Mouse (Mus musculus): ENCODE data around the gene Qprt. TPM values are rescaled to one million over a fixed set of nuclear protein-coding genes. Genes with fewer than 3 reads are reported as not detected.

Qprt gene
- total RNA-seq, 2 experiments from 2014 or later: 0.28 to 0.32 TPM

- DNase-seq (ENCODE audit: extremely low spot score in 1 of 2, low spot score in 2 of 2): peak; percentile 74 to 81
- peak; percentile 90 for TF ChIP-seq CTCF (IDR thresholded peaks at IDR 0.05)
- Histone ChIP-seq H3K27ac (no peak overlapping the region), H3K4me3 (no peak overlapping the region)
- intact Hi-C loops (cut with DNase I): loop anchor here (1.0 to 10.0 kb wide), 4 partner anchors 278 to 466 kb away; partner anchors contain the start of gene Sgf29
These were observed 11.6 kb downstream of the Qprt start for GRCm38 (mm10) chr7:127110239-127111007.

DNA sequence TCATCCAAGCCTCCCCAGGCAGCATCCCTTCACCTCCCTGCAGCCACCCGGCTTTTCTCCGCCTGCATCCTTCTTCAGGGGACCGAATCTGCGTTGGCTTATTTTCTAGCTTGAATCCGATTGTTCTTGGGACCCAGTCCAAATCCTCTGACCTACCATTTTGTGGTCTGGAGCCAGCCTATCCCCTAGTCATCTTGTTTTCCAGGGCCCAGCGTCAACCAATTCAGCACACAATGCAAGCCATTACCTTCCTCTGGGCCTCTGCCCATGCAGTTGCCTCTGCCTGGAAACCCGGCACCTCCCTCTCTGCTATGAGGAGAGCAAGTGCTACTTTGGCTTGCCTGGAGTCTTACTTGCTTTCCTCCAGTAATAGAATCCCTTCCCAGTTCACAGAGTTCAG, 16.5 kb downstream of the Qprt start:
- no peak overlapping the region for H3K4me3 ChIP-seq
- intact Hi-C loops (cut with DNase I): no loop called here
- no peak for TF ChIP-seq CTCF (IDR thresholded peaks at IDR 0.05)
- no peak for DNase-seq (ENCODE audit: extremely low spot score in 1 of 2, low spot score in 2 of 2)
- no peak overlapping the region for H3K27ac ChIP-seq

DNA sequence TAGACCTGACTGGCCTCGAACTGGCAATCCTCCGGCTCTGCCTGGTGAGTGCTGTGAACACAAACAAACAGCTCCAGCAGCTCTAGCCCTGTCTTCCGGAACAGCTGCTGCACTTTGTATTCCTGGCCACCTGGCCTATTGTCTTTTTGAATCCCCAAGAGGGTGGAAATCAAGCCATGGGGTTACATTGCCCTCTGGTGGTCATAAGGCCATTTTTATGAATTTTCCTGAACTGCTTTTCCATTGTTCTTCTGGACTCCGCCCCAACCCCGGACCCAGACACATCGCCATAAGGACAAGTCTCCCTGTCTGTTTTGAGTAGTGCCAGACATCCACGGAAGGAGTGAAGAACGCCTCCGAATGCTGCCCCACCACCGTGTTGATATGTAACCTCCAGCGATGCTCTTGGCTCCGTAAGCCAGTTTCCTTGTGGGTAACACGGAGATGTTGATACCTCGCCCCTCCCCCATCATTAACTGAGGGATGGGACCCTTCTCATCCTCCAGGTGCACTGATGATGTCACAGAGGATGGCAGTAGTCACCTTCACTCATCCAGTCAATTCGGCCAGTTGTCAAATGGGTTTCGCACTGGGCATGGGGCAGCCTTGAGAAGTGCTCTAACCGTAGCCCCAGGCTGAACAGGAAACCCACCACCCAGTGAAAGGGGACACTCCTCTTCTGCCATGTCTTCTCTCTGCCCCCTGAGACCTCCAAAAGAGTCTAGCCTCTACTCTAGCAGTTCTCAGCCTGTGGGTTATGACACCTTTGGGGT, 17.3 kb downstream of the Qprt start:
- intact Hi-C loops (cut with DNase I): loop anchor here (1.0 to 5.0 kb wide), 4 partner anchors 77 to 222 kb away; partner anchors contain the start of genes Asphd1, Maz, Pagr1a and Taok2
- no peak overlapping the region for H3K27ac ChIP-seq
- H3K4me3 ChIP-seq: peak overlapping the region; percentile 35
- peak; percentile 71 to 75 for DNase-seq (ENCODE audit: extremely low spot score in 1 of 2, low spot score in 2 of 2)
- TF ChIP-seq CTCF (IDR thresholded peaks at IDR 0.05): peak; percentile 87

DNA sequence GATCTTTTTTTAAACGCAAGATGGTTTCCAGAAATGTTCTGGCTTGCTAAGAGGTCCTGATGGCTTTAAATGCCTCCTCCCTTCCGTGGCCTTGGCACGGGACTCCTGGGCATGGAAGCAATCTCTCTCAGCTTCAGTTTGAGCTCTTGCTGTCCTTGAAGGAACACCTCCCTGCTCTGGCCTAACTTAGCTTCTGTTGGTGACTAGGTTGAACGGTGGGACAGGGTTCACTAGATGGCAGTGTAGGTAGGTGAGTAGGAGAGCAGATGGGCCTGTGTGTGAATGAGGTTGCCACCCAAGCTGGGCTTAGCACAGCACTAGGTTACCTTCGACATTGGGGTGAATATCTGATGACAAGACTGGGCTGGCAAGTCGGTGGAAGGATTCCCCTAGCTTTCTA, 18.1 kb downstream of the Qprt start:
- no peak for TF ChIP-seq CTCF (IDR thresholded peaks at IDR 0.05)
- H3K4me3 ChIP-seq: no peak overlapping the region
- H3K27ac ChIP-seq: no peak overlapping the region
- DNase-seq (ENCODE audit: extremely low spot score in 1 of 2, low spot score in 2 of 2): no peak
- intact Hi-C loops (cut with DNase I): loop anchor here (1.0 to 5.0 kb wide), 4 partner anchors 77 to 222 kb away; partner anchors contain the start of genes Asphd1, Maz, Pagr1a and Taok2

GRCm38 (mm10) chr7:127102148-127102547, 19.9 kb downstream of the Qprt start:
- no peak for DNase-seq (ENCODE audit: extremely low spot score in 1 of 2, low spot score in 2 of 2)
- Histone ChIP-seq H3K27ac (no peak overlapping the region), H3K4me3 (no peak overlapping the region)
- intact Hi-C loops (cut with DNase I): loop anchor here (5.0 kb wide), 2 partner anchors 155 to 220 kb away; partner anchors contain the start of genes Asphd1 and Taok2
- TF ChIP-seq CTCF (IDR thresholded peaks at IDR 0.05): no peak

- TF ChIP-seq CTCF (IDR thresholded peaks at IDR 0.05): no peak
- intact Hi-C loops (cut with DNase I): loop anchor here (5.0 kb wide), 2 partner anchors 154 to 219 kb away; partner anchors contain the start of genes Asphd1 and Taok2
- Histone ChIP-seq H3K4me3 (no peak overlapping the region), H3K27ac (no peak overlapping the region)
- DNase-seq (ENCODE audit: extremely low spot score in 1 of 2, low spot score in 2 of 2): no peak
These were observed 20.5 kb downstream of the Qprt start for GRCm38 (mm10) chr7:127101451-127102016.

DNA sequence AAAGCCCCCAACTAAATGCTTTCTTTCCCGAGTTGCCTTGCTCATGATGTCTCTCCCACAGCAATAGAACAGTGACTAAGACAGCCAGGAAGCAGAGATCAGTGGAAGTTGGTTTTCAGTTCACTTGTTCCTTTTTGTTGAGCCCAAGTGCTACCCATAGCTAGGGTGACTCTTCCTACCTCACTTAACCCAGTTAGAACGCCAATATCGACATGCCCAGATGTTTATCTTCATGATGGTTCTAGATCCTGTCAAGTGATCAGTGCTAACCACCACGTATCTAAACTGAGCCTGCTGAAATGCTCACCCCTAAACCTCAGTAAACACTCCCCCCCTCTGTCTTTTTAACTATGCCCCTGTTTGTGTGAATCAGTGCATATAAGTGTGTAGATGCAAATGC, 22.5 kb downstream of the Qprt start:
- no peak for DNase-seq (ENCODE audit: extremely low spot score in 1 of 2, low spot score in 2 of 2)
- TF ChIP-seq CTCF (IDR thresholded peaks at IDR 0.05): no peak
- no peak overlapping the region for H3K27ac ChIP-seq
- intact Hi-C loops (cut with DNase I): no loop called here
- H3K4me3 ChIP-seq: no peak overlapping the region

GRCm38 (mm10) chr7:127098950-127099349, 23.1 kb downstream of the Qprt start:
- intact Hi-C loops (cut with DNase I): no loop called here

GRCm38 (mm10) chr7:127098521-127098920, 23.5 kb downstream of the Qprt start:
- DNase-seq (ENCODE audit: extremely low spot score in 1 of 2, low spot score in 2 of 2): no peak
- no peak for TF ChIP-seq CTCF (IDR thresholded peaks at IDR 0.05)
- intact Hi-C loops (cut with DNase I): no loop called here
- no peak overlapping the region for H3K27ac ChIP-seq
- H3K4me3 ChIP-seq: no peak overlapping the region

More at GRCm38 (mm10) chr7:127098950-127099349, 23.1 kb downstream of the Qprt start:
- TF ChIP-seq CTCF (IDR thresholded peaks at IDR 0.05): no peak
- Histone ChIP-seq H3K27ac (no peak overlapping the region), H3K4me3 (no peak overlapping the region)
- DNase-seq (ENCODE audit: extremely low spot score in 1 of 2, low spot score in 2 of 2): no peak

GRCm38 (mm10) chr7:127096456-127096855, 25.6 kb downstream of the Qprt start:
- DNase-seq (ENCODE audit: extremely low spot score in 1 of 2, low spot score in 2 of 2): no peak
- Histone ChIP-seq H3K27ac (peak overlapping the region; percentile 24; the same call in 1 of the 2 replicates), H3K4me3 (no peak overlapping the region)
- intact Hi-C loops (cut with DNase I): no loop called here
- TF ChIP-seq CTCF (IDR thresholded peaks at IDR 0.05): no peak

DNA sequence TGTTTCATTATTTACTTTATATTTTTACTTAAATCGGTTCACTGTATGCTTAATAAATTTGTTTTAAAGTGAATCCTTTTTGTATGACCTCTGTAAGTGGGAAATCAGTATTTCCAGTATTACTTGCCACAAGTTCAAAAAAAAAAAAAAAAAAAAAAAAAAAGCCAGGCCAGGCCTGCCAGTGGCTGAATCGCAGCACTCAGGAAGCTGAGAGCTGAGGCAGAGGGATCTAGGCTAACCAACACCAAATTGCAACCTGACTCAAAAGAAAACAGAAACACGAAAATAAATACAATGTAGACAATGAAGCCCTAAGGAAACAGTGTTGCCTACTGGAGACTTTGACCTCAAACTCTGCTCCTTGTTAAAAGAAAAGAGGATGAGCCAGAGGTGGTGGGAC, 28.1 kb downstream of the Qprt start:
- H3K4me3 ChIP-seq: no peak overlapping the region
- no peak for DNase-seq (ENCODE audit: extremely low spot score in 1 of 2, low spot score in 2 of 2)
- H3K27ac ChIP-seq: no peak overlapping the region
- intact Hi-C loops (cut with DNase I): loop anchor here (5.0 kb wide), 1 partner anchor 37 kb away; no protein-coding TSS in a partner anchor
- no peak for TF ChIP-seq CTCF (IDR thresholded peaks at IDR 0.05)

Measured in left cerebral cortex, adult 2 months (tissue).